Mouse (Mus musculus) kidney, postnatal 36 days (tissue): ENCODE results near the gene Ntng2.

ENCODE experiments used
- DNase-seq, 2 experiments: peaks; one replicate each; pipeline ENCODE4 v3.0.0; 2021 to 2022; ENCODE audit warnings: mixed read lengths in 2 of 2

The Ntng2 gene

DNA sequence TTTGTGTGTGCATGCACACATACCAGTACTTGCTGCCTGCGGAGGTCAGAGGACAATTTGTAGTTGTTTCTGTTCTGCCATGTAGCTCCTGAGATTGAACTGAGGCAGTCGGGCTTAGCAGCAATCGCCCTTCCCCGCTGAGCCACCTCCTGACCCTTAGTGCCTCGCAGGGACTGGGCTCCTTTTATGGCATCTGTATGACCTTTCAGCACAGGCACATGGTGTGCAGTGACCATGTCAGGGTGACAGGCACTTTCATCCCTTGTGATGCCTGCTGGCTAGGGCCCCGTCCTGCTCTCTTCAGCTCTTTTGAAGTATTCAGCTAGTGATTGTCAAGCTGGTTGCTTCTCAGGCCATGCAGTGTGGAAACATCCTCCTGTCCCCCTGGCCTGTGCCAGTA, 66.6 kb downstream of the Ntng2 start:
- DNase-seq = no peak

DNA sequence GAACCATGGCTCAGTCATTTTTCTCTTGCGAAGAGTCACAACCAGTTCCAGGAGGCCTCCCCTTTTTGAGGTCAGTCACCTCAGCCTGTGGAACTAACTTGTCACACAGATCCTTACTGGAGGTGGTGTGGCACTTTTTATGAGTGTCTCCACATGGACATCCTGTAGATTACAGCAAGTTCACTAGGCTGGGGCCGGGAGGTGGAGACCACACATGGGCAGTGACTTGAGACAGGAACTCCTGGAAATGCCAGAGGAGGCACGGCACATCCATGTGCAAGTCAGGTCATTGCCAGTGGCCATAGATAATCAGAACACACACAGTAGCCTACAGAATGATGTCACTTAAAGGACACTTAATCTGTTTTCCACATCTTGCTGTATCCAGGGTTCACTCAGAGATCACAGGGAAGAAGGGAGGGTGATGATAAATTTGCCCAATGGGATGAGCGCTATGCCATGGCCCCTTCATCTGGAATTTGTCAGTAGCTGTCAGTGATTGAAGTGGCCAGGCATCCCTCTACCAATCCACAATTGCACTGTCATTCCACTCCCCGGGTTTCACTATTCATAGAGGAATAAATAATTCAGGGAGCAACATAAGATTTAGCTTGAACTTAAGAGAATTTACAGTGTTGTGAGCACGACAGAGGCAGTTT, 69.4 kb downstream of the Ntng2 start:
- DNase-seq = no peak

DNA sequence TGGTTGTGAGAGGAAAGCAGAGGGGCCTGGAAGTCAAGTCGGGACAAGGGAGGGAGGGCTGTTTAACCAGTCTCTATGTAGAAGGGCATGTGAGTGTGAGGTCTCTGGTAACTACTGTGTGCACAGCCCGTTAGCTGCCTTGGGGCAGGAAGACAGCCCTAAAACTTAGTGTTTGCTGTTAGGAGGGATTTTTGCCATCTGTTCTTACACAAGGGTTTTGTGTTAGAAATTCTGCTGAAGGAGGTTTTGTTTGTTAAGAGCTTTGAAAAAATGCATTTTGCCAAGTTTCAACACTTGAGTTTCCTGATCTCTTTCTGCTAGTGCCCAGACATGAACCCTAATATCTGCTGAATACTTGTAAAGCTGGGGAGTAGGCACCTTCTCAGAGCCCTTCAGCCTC, 71.7 kb downstream of the Ntng2 start:
- DNase-seq = no peak

DNA sequence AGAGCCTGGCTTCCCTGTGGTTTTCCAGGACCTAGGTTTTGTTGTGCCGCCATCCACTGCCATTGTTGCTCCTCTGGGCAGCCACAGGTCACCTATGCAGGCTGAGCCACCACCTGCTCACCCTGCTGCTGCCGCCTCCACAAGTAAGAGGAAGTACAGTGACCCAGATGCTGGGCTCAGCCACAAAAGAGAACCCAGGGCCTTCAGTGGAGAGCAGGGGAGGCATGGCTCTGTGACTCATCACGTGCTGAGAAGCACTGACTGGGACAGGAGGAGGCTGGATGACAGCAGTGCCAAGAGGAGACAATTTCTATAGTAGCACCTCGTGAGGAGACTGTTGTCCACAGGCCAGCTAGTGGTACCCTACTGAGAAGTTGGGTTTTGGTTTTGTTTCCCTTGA, 73.0 kb downstream of the Ntng2 start:
- no peak for DNase-seq

DNA sequence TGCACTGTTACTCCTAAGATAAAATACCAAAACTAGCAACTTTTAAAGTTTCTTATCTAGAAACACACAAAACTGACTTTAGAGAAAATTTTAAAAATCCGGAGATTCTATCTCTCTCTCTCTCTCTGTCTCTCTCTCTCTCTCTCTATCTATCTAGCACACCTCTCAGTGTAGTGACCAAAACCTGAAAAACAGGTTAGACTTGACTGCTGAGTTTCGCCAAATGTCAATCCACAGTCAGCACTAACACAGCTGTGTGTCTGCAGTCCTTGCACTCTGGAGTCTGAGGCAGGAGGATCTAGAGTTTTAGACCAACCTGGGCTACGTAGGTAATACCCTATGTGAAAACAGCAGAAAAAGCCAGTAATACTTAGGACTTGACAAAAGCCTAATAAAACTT, 77.9 kb downstream of the Ntng2 start:
- DNase-seq = no peak

DNA sequence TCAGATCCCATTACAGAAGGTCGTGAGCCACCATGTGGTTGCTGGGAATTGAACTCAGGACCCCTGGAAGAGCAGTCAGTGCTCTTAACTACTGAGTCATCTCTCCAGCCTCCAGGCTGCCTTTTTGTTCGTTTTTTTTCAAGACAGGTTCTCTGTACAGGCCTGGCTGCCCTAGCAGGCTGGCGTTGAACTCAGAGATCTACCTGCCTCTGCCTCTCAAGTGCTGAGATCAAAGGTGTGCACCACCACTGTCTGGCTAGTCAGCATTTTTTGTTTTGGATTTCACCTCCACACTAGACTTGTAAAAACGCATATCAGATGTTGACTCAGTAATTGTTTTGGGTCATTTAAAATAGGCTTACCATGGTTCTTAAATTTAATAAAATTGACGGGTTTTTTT, 84.7 kb downstream of the Ntng2 start:
- DNase-seq = no peak

DNA sequence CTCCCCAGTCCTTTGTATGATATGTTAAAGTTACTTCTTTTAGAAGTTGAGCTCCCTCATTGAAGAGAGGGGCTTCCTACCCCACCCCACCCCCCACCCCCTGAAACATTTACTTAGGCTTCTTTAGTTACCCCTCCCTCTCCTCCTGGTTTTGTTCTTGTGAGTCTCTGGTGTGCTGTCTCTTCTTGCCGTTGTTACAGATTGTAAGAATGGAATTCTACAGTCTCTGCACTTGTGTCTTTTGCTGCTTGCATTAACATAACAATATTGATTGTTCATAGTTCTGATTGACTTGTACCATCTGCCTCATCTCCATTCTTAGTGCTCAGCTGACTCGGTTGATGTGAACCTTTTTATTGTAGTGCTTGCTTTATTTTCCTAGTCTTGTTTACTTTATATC, 100.9 kb downstream of the Ntng2 start:
- DNase-seq = no peak
